Mouse (Mus musculus): ENCODE measurements at regions not wholly inside any gene's neighbourhood (a gene's known extent, or its start where the extent isn't known, plus 50 kb on each side); places are given as distances from the start of the nearest gene placed in this dataset.
A peak's percentile ranks its signal among the peaks of the same experiment; 100 is the strongest.

DNA sequence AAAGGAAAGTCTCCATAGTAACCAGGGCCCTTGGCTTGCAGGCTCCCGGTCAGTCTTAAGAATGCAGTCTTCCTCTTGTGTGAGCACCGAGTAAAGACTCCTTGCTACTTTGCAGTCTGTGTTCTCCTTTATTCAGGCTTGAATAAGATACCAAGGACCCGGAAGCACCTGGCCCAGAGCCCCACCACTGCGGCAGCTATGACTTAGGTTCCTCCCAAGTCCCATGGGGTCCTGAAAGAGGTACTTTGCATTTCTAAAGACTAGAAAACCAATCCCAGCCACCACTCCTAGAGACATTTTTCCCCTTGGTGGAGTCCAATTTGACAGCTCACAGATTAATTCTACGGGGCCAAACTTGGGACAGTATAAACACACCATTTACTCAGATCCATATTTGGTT lies 51.7 kb upstream of the Tspan11 start:
- no peak for ATAC-seq (replicated peaks; ENCODE audit: low read depth, poor library complexity, severe bottlenecking)

DNA sequence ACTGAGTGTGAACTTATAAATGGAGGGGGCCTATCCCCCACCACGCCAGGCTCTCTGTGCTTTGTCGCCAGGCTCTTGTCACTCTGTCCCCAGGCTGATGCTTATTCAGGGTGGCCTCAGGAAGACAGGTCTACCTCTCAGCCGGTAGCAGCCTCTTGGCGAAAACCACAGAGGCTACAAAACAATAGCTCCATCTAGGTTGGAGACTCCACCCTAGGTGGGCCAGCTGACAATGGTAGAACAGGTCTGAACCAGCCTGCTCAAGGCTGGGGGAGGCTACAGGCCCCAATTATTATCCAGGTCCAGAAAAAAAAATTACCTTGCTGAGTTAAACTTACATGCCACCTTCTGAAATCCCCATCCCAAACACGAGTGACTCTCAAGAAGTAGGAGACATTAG lies 59.0 kb upstream of the Tspan11 start:
- ATAC-seq (replicated peaks; ENCODE audit: low read depth, poor library complexity, severe bottlenecking) = no peak

DNA sequence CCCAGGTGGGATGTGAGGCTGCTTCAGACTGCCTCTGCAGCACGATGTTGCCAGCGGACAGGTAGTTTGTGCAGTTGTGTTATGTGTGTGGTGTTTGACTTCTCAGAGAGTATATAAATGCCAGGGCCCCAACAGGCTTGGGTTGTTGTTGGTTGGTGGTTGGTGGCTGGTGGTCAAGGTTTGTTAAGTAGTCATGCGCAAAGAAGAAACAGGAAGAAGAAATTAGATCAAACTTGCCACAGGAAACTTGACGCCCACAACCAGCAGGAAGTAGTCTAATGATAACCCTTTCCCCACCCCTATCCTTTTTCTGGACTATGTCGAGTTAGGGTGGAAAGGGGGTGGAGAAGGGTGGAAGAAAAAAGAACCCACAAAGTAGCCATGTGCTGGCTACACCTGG lies 56.2 kb upstream of the Prmt8 start:
- ATAC-seq (replicated peaks; ENCODE audit: low read depth, poor library complexity, severe bottlenecking) = peak; percentile 72

DNA sequence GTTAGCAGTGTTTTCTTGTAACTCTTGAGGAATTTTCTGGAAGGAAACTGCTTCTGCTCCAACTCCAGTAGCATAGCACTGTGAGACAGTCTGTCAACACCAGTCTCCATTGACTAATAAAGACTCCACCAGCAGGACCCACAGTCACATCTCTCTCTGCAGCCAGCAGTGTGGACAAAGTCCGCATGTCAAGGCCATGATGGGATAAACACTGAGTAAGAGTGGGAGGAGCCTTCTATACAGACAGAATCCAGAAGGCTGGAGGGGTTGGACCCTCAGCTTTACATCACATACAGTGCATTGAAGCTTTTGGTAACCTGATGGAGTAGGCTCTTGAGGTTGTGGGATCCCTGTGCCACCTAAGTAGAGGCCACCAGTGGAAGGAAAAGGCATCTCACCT lies 54.4 kb upstream of the Prmt8 start:
- ATAC-seq (replicated peaks; ENCODE audit: low read depth, poor library complexity, severe bottlenecking) = no peak

- no peak for ATAC-seq (replicated peaks; ENCODE audit: low read depth, poor library complexity, severe bottlenecking)
Observed at GRCm38 (mm10) chr6:127820523-127820922, 51.3 kb upstream of the Prmt8 start.

All from common myeloid progenitor, adult 5-6 weeks (primary cell).